Mouse (Mus musculus) CD4-positive helper T cell, adult 2 months (primary cell): ENCODE data around the gene Foxi2.

ENCODE experiments used
- DNase-seq: peaks from one replicate; pipeline ENCODE4 v3.0.0-alpha.2; 2012; ENCODE audit warnings: low read depth, missing footprints, low spot score

The Foxi2 gene

DNA sequence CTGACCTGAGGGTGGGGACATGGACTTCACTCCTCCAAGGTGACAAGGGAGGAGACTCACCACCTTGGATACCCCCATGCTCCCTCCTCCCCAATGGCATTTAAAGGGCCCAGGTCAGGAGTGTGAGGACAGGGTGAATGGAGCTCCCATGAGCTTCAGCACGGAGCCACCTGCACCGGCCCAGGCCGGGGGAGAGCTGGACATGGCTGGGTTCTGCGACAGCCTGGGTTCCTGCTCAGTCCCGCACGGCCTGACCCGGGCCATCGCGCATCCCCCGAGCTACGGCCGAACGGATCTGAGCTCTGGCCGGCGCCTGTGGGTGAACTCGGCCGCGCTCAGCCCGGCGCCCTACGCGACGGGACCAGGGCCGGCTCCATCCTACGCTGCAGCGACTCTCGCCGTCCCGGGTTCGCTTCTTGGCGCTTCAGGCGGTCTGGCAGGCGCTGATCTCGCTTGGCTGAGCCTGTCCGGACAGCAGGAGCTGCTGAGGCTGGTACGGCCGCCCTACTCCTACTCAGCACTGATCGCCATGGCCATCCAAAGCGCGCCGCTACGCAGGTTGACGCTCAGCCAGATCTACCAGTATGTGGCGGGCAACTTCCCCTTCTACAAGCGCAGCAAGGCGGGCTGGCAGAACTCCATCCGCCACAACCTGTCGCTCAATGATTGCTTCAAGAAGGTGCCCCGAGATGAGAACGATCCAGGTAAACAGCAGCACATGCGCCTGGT is at the start of gene Foxi2:
Gene Foxi2 (plus strand): TSS at position 72 of the 729 bp plus-strand sequence.
- no peak for DNase-seq

DNA sequence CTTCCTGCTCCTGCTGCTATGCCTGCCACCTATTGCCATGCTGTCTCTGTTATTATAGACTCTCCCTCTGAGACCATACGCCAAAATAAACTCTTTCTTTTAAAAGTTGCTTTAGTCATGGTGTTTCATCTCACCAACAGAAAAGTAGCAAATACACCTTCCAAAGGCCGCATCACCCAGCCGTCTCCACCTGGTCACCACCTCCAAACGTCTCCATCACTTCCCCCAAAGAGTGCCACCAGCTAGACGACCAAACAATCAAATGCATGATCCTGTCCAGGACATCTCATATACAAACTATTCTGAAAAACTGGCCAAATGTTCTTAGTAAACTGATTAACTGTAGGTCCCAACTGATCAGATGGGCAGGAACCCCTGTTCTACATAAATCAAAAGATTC is 45.5 kb upstream of the Foxi2 start:
- DNase-seq, result no peak

DNA sequence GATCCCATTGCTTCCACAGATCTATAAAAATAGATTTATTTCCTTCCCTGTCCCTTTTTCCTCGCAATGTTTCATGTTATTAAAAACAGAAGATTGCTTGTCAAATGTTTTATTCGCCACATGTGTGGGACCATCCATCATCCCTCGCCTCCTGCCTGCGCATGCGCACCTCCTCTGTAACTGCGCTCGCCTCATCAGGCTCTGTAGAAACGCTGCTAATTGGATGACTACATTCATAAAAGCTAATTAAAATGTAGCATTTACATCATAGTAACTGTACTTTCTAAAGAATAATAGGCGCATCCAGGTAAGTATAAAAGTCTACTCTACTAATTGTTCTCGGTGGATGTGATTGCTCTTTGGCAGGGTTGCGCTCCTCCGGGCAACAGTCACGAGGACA is 34.1 kb upstream of the Foxi2 start:
- DNase-seq, result no peak

DNA sequence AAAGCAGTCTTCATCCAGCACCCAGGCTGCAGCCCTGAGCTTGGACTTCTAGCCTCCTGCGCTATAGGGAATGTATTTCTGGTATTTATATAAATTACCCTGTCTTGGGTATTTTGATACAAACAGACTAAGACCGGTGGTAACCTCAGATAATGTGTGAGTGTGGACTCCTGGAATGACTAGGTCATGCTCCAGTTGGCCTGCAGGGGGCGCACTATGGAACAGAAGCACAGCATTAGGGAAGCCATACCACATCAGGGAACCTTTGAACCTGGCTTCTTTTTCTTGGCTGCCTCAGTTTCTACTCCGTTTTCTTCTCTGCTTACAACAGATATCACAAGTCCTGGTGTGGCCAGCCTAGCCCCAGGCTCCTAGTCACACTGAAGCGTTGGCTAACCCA is 33.2 kb upstream of the Foxi2 start:
- no peak for DNase-seq

DNA sequence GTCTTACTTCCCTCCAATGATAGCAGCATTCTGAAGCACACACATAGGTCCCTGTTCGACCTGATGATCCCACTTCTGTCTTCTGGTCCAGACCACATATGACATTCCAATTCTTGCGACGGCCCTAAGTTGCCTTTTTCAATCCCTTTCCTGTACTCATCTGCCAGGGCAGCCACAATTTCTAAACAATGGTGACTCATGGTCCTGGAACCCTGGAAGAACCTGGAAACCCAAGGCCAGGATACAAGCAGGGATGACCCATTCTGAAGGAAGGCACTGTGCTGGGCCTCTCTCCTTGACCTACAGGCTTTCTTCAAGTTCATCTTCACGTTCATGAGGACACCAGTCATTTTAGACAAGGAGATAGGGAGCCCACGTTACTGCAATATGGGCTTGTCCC is 31.8 kb upstream of the Foxi2 start:
- DNase-seq, result no peak

DNA sequence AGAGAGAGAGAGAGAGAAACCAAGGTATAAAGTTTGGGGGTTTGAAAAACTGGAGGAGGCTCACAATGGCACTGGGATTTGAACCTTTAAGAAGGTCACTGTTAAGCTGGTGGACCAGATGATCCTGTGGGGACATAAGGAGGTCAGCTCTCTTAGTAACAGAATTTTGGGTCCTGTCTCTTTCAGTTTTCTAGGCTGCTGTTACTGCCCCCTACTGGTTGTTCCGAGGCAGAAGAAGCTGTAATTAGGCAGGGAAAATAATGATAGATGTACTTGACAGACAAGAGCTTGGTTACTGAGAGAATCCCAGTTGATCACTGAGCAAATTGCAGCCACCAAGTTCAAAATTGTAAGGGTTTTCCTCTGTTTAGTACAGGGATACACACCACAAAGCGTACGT is 21.1 kb upstream of the Foxi2 start:
- DNase-seq, result no peak

DNA sequence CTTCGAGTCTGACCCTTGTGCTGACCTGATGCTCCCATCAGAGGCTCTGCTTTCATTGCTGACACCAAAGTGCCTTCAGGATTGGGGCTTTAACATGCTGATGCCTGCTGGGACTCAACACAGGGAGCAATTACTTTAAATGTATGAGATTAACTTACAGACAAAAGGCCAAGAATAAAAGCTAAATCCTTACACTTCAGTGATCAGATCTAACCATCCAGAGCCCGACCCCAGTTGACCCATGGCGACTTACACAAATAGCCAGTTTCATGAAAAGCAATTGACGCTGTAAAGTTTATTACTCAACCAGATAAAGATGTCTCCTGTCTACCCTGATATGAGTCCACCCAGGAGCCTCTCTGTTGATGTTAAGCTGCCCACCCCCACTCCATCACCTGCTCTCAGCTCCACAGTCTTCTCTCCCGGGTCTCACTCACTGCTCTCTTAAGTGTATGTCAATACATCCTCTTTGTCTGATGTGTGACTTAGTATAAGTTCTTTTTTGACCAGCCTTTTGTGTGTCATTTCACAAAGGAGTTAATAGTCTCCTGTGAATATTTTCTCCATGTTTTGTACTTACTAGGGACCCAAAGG is 17.1 kb upstream of the Foxi2 start:
- no peak for DNase-seq

DNA sequence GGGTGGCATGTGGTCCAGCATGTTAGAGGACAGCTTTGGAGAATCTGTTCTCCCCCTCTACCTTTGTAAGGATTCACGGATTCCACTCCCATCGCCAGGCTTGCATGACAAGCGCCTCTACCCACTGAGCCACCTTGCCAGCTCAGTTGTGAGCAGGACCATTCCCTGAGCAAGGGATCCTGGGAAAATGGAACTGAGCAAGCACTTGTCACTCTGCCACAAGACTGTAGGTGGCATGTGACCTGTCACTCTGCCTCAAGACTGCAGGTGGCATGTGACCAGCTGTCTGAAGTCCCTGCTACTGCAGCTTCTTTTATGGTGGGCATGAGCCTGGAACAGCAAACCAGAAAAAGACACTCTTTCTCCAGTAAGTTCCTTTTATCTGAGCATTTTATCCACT is 15.7 kb upstream of the Foxi2 start:
- no peak for DNase-seq

DNA sequence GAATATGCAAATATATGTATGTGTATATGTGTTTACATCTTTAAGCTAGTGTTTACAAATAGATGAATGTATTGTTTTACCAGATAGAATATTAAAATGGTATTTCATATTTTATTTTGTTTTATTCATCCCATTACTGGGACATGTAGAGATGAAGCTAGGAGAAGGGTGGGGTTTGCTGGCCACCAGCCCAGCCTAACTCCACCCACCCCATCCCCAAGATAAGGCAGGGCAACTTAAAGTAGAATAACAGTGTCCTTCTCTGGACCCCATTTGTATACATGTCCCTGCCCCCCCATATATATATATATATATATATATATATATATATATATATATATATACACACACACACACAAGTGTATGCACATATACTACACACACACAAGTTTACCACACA is 14.9 kb upstream of the Foxi2 start:
- DNase-seq, result no peak

DNA sequence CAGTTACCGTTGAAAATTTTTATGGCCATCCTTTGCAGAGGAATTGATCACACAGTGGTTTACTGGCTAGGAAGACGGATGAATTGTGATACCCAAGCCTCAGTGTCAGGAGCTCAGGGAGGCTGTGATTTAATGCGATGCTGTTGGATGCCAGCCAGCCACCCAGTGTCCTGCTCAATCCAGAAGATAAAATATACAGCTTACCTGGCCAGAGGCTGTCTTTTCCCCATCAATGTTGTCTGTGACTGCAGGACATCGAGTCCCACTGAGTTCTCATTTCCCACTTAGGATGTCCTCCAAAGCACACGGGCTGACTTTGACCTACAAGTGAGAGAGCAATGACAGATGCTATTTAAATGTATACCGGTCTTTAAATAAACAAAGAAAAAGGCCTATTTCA is 13.0 kb upstream of the Foxi2 start:
- DNase-seq, result no peak

DNA sequence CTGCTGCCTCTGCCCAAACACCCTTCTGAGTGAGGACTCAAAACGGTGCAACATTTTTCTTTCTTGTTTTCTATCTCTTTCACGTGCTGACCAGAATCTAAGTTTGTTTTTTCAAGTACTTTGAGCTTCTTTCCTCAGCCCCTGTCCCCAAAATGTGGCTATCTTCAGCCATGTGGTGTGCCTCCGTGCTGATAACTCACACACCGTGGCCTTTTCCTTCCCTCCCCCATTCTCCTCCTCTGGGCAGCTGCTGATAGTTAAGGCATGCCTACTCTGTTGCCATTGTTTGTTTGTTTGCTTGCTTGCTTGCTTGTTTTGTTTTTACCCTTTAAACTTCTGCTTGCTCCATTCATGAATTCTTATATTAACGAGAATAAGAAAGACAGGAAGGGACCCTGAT is 12.2 kb upstream of the Foxi2 start:
- DNase-seq, result no peak

DNA sequence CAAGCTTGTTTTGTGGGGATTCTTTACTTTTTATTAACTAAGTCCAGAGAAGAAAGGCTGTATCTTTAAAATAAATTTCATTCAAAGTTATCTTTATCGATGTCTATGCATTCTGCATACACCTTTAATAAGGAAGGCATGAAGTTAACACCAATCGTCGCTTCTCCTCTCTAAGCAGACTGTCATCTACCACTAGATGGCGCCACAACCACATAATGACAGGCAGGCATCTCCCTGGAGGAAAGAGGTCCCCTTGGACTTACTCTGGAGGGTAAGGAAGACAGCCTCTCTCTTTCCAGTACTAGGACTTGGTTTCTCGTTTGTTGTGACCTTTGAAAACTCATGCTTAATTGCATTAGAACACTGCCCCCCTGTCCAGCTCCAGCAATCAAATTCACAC is 6.7 kb upstream of the Foxi2 start:
- DNase-seq, result peak; percentile 29

DNA sequence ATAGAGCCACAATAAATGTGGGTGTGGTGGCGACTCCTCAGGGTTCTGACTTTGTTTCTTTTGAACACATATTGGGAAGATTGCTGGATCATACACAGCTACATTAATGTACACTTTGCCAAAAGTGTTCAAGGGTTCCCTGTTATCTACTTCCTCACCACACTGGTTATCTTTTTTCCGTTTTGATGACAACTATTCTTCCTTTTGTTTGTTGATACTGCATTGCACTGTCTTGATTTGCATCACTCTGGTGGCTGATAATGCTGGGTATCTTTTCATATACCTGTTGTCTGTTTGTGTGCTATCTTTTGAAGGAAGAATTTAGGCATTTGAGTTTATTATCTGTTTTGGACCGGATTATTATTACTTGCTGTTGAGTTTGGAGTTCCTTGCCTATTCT is 3.3 kb upstream of the Foxi2 start:
- no peak for DNase-seq

DNA sequence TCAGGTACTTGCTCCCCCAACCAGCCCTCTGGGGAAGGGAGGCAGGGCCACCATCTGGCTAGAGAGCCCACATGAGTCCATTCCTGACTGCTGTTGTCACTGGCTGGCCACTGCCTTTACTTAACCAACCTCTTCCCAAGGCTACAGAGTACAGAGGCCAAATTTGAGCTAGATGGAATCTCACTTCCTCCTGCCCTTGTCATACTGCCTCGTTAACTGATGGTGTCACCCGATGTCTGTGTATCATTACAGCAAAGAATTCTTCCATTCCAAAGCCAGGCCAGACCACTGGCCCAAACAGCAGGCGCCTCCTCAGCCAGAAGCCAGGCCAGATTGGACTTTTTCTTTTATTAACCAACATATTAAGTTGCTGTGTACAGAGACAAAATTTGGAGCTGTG is 1.6 kb upstream of the Foxi2 start:
- no peak for DNase-seq

DNA sequence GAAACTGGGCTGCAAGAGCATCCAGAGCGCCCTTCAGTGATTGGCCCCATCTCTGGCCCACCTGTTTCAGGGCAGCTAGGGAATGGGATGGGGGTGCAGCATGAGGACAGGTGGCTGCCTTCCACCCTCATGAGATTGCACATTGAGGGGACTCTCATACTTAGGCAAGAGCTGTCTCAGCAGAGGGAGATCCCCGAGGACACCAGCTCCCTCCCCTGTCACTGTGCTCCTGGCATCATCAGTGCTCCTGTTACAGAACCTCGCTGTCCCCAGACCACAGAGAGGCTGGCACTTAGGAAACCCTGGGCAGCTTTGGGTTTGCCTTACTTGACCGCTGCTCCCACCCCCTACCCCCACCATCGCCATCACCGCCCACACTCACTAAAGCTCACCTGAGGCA is 2.2 kb downstream of the Foxi2 start:
- no peak for DNase-seq

DNA sequence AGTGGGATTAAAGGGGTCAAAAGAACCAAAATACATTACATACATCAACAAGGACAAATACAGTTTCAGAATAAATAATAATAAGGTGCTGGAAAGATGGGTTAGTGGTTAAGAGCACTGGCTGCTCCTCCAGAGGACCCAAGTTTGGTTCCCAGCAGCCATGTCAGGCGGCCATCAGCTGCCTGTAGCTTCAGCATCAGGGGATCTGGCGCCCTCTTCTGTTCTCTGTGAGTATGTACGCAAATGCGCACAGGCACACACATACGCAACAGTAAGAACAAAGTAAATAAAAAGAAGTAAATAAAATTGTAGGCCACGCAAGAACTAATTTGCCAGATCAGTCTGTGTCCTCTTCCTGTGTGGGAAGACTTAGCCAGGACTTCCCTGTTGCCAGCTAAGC is 18.7 kb downstream of the Foxi2 start:
- no peak for DNase-seq

DNA sequence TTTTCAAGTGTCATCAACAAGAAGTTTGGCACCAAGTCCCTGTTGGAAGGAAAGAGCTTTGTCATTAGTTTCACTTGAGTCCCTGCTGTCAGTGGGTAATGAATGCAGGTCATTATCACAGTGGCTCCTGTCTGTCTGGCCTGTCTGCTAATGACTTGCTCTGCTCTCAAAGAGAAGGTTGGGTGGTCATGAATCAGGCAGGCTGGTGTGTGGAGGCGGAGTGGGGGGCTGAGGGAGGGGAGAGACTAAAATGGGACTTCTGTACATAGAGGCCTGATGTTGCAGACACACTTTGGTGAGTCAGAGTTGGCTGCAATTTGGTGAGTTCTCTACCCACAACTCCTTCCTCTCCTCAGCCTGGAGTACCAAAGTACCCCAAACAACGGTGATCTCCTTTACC is 20.8 kb downstream of the Foxi2 start:
- no peak for DNase-seq

DNA sequence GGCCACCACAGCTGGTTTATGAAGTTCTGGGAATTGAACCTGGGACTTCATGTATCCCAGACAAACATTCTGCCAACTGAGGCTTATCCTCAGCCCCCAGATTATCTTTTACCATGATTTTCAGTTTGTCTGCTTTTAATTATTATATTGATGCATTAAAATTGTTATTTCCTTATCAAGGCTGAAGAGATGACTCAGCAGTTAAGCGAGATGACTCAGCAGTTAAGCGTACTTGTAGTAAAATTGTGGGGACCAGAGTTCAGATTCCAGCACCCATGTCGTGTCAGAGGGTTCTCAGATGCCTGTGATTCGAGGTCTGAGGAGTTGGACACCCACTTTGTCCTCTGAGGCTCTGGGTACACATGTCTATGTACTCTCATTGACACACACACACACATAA is 33.8 kb downstream of the Foxi2 start:
- no peak for DNase-seq

DNA sequence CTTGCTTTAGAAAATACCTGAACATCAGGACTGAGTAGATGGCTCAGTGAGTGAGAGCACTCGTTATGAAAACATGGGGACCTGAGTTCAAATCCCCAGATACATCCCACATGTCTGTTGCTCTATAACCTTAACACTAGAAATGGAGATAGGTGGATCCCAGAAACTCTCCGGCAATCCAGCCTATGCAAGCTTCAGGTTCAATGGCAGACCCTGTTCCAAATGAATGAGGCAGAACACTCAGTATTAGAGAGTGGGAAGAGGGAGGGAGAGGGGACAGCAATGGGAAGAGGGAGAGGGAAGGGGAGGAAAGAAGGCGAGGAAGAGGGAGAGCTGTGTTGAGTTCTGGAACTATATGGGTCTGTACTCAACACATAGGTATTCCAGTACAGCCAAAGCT is 41.2 kb downstream of the Foxi2 start:
- DNase-seq, result no peak

DNA sequence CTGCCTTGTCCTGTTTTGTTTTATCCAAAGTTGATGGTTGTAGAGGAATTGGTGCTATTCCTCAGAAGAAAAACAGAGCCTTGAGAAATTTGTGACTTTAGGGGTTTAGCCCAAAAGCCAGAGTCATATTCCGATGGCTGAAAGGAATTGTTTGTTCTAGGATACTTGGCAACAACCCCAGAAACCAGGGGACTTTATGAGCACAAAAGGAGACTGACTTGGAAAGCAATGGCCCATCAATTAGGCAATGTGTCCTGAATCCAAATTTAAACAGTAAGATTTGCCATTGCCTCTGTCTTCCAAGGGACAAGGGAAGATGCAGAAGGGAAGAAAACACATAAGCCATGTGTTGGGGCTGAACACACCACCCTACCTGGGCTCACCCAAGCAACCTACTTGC is 42.3 kb downstream of the Foxi2 start:
- no peak for DNase-seq

DNA sequence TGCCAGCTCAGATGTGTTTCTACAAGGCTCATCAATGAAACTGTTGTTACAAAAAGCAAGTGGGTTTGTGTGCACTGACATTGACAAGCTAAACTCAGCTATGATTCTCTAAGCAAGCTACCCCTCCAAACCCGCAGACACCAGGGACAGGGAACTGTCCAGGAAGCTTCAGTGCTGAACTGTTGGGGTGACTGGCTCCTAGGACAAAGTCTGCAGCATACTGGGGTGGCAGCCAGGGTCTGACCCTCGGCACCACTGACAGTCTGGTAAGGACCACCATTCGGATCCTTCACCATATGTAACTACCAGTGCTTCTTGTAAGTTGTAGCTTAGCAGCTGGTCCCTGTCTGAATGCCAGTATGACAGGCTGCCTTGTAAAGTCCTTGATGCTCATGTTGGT is 43.6 kb downstream of the Foxi2 start:
- DNase-seq, result no peak
